Mouse (Mus musculus) heart, postnatal 10 days (tissue): ENCODE measurements around the gene Wdr76. TPM values are rescaled to one million over a fixed set of nuclear protein-coding genes. Genes with fewer than 3 reads are reported as not detected.
"Not testable (repeated sequence)": the region's sequence is repeated elsewhere in the genome, so short reads cannot be mapped to it uniquely, and the experiment has no call there.

Experiments
- DNase-seq, 2 experiments: peaks; one replicate each; pipeline ENCODE4 v3.0.0; 2021
- intact Hi-C: fragments of 180-260 bp; cut with DNase I; formaldehyde crosslinking; loops from one replicate; pipeline ENCODE4 v1.15.1; 2025
- total RNA-seq, 2 experiments: library from RNA; stranded (reverse); gene quantifications; 2 replicates each; pipeline ENCODE4 v1.2.3; 2021

The Wdr76 gene
- total RNA-seq, 2 experiments from 2014 or later = 6.2 to 8.3 TPM

DNA sequence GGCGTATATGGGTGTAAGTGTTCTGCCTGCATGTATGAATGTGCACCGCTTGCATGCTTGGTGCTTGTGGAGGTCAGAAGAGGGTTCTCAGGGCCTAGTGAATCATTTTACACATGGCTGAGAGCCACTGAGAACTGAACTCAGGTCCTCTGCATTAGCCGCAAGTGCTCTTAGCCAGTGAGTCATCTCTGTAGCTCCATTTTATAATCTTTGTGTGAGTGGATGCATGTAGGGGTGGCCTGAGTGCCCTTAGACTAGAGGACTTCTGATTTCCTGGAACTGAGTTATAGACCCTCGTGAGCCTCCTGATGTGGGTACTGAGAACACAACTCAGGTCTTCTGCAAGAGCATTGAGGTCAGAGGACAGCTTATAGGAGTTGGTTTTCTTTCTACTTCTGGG is 7.7 kb downstream of the Wdr76 start:
- DNase-seq = no peak
- intact Hi-C loops = no loop called here

DNA sequence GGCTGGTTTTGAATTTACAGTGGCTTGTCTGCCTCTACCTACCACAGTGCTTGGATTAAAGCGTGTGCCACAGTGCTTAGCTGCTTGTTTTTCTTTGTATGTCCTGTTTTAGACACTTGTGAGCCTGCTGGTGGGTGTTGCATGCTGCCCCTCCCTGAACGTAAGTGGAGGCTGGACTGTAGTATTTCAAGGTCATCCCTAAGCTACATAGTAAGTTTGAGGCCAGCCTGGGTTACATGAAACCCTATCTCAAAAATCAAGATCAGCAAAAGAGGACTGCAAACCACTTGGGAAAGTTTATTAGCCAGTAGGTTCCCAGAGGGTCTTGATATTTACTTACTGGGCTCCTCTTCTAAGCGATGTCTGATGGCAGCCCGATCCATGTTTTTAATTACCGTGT is 11.6 kb downstream of the Wdr76 start:
- DNase-seq = no peak
- intact Hi-C loops = no loop called here

DNA sequence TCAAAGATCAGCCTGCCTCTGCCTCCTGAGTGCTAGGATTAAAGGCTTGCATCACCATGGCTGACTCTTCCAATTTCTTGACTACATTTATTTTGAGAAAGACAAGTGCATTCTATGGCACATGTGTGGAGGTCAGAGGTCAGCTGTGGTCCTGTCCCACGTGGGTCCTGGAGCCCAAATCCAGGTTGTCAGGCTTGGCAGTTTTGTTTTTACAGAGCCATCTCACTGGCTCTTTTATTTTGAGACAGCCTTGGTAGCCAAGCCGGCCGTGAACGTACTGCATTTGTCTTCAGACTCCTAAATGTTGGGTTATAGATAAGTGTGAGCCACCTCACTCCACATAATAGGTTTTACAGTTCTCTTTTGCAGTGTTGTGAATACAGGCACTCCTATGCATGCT is 12.2 kb downstream of the Wdr76 start:
- DNase-seq, intact Hi-C loops: not testable (repeated sequence)

DNA sequence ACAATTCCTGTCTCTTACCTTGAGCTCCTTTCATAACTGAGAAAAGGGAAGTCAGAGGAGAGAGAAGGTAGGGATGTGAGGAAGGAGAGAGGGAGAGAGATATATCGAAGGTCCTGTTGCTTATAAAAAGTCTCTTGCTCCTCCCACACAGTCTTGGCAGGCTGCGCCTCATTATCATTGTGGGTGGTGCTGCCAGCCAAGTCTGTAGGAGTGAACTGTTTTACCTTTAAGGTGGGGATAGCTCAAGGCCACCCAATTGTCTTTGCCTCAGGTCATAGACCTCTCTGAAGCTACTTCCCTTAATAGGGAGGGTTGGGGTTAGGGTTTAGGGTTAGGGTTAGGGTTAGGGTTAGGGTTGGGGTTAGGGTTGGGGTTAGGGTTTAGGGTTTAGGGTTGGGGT is 15.5 kb downstream of the Wdr76 start:
- no peak for DNase-seq
- intact Hi-C loops = no loop called here

- intact Hi-C loops, DNase-seq: not testable (repeated sequence)
Measured at GRCm38 (mm10) chr2:121522830-121523229, 16.3 kb downstream of the Wdr76 start.

DNA sequence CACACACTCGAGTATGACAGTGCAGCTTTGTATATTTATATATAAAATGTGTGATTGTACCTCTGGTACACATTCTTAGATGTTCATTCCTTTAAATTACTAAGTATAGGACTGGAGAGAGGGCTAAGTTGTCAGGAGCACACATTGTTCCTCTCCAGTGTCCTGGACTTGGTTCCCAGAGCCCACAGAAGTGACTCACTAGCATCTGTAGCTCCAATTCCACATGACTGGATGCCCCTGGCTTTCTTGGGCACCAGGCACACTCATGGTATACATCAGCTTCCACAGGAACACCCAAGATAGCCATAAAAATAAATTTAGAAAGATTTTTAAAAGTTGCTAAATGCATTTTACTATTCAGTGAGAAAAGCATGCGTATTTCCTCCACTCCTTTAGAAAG is 18.5 kb downstream of the Wdr76 start:
- no peak for DNase-seq
- intact Hi-C loops = no loop called here

DNA sequence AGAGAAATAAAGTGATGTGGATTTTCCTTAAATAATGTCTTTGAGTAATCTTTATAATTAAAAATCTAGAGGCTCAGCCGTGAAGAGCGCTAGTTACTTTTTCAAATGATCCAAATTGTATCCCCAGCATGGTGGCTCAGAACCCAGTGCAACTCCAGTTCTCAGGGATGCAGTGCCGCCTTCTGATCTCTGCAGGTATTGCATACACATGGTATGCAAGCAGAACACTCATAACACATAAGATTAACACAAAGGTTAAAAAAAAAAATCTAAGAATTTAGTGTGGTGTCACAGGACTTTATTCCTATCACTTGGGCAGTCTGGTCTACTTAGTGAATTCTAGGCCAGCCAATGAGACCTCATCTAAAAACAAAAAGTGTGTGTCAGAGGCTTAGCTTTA is 38.3 kb downstream of the Wdr76 start:
- no peak for DNase-seq
- intact Hi-C loops = no loop called here

- intact Hi-C loops = no loop called here
- DNase-seq = peak; percentile 85 to 89
Measured at GRCm38 (mm10) chr2:121549630-121550029, 43.1 kb downstream of the Wdr76 start.

GRCm38 (mm10) chr2:121551271-121551670 is 44.7 kb downstream of the Wdr76 start:
- intact Hi-C loops = no loop called here
- DNase-seq = peak; percentile 71 to 83

DNA sequence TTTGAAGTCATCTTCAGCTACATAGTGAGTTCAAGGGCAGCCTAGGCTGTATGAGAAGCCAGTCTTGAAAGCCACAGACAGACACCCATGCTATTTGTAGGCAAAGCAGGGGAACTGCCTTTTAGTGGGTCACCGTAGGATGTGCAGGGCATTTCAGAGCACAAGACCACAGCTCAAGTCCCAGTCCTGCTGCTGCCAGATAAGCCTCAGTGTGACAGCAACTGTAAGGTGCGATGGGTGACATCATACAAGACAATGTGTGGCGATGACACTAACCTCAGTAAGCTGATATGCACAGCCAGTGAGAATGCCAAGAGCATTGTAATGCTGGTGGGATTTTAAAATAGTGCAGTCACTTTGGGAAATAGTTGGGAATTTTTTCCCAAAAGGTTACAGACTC is 56.6 kb downstream of the Wdr76 start:
- DNase-seq = no peak
- intact Hi-C loops = no loop called here

GRCm38 (mm10) chr2:121565911-121566310 is 59.4 kb downstream of the Wdr76 start:
- no peak for DNase-seq
- intact Hi-C loops = no loop called here

- intact Hi-C loops = loop anchor here (2.0 to 5.0 kb wide), 2 partner anchors 127 to 427 kb away; no protein-coding TSS in a partner anchor
- no peak for DNase-seq
Measured at GRCm38 (mm10) chr2:121570049-121570448, 63.5 kb downstream of the Wdr76 start.

DNA sequence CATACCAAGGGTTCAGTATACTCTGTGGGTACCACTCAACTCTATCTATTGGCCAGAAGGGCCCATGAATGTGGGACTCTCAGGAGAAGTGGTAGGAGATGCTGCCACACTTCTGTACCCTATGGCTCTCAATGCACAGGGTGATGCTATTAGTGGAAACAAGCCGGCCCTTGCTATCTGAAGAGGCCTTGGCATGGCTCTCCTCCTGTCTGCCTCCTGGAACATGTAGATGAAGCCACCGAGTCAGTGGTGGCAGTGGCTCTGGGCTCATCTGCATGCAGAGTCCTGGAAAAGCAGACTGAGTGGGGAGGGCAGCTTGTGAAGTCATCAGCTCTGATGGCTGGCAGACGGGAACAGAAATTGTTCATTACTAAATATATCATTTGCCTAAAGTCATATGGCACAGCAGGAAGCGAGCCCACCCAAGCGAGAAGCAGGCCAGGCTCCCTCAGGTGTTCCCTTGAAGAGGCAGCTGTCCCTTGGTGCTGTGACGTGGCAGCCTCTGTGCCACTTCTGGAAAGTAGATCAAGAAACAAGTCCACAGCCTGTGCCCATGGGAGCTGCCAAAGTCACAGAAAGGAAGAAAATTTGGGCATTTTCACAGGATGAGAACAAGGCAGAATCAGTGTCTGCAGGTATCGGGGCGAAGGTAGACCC is 64.6 kb downstream of the Wdr76 start:
- DNase-seq = peak in 1 of 2 experiments; percentile 50
- intact Hi-C loops = loop anchor here (1.0 to 5.0 kb wide), 3 partner anchors 126 to 426 kb away; no protein-coding TSS in a partner anchor

- intact Hi-C loops = loop anchor here (1.0 to 5.0 kb wide), 3 partner anchors 125 to 426 kb away; no protein-coding TSS in a partner anchor
Measured at GRCm38 (mm10) chr2:121571780-121572179, 65.3 kb downstream of the Wdr76 start.

DNA sequence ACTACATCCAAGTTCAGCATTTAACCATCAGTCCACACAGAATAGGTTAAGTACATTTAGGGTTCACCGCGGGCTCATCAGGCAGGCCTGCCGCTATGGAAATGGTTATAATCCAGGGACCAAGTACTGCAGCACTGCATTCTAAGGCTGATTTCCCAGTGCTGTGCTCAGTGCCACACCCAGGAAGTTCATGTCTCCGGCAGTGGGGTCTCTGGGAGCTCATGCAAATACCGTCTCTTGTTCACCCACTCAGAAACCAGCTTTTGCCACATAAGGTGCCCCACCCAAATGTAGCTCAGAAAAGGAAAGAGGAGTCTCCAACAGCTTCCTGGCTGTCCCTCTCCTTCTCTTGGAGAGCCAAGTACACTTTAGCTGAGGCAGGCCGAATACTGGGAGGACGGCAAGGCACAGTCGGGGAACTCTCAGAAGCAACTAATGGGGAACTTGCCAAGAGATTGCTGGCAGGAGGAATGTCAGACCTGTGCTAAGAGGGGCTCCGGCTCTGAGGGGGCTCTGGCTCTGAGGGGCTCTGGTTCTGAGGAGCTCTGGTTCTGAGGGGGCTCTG is 67.6 kb downstream of the Wdr76 start:
- intact Hi-C loops = loop anchor here (2.0 to 5.0 kb wide), 2 partner anchors 21 to 423 kb away; no protein-coding TSS in a partner anchor
- no peak for DNase-seq

More at GRCm38 (mm10) chr2:121571780-121572179, 65.3 kb downstream of the Wdr76 start:
- peak; percentile 92 to 94 for DNase-seq

DNA sequence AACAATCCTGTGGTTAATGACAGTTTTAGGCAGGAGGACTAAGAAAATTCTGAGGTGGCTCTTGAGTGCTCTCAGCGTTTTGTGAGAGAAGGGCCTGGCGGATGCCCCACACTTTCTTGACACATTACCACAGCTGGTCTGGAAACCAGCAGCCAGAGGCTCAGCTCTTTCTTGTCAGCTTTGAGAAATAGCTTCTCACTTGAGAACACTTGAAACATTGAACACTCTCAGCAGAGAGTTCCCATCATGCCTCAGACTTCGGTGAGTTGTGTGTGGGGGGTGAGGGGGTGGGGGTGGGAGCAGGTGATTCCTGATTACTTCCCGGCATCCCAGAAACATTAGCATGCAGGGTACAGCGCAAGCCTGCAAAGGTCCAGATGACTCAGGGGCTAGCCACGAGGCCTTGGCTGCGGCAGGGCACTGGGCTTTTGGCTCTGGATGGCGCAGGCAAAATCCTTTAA is 69.2 kb downstream of the Wdr76 start:
- intact Hi-C loops = loop anchor here (2.0 kb wide), 1 partner anchor 19 kb away; no protein-coding TSS in a partner anchor
- no peak for DNase-seq

- no peak for DNase-seq
- intact Hi-C loops = no loop called here
Measured at GRCm38 (mm10) chr2:121582809-121583376, 76.4 kb downstream of the Wdr76 start.

DNA sequence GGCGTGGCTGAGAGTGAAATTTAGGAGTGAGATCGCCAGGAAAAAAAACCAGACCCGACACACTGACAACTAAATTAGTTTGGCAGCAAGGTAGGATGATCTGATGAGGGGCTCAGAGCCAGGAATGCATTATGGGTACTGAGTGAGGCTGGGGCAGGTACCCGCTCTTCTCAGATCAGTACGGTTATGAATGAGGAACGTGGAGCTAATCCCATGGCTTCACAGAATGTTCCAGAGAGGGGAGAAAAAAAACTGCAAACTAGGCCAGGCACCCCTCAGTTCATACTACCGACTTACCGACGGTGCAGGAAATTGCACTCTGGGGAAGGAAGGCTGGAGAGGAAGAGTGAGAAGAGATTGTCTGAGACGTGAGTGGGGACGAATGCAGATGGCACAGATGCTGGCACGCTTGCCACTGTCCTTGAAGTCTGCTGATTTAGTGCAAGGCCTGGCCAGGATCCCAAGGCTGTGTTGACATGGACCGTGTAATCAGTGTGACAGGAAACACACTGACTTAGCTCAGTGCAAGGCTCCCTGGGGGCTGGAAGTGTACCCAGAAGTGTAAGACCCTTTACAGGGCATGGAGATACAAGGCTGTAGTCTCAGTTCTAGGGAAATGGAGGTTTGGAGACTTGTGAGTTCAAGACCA is 77.1 kb downstream of the Wdr76 start:
- intact Hi-C loops = no loop called here
- DNase-seq = peak; percentile 61 to 73

DNA sequence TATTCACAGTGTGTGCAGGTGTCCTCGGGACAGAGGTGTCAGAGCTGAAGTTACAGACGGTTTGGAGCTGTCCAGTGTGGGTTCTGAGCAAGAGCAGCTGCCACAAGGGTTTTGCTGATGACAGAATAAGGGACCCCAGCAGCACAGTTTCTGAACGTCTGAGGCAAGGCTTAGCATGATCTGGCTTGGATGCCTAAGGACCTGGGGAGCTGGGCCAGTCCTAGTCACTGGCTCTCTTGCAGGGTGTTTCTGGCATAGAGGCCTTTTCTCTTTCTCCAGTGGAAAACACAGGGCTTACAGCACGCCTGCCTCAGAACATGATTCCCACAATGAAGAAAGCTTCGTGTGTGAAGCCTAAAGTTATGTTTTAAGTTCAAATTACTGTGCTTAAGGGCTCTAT is 78.2 kb downstream of the Wdr76 start:
- peak in 1 of 2 experiments; percentile 37 for DNase-seq
- intact Hi-C loops = no loop called here

GRCm38 (mm10) chr2:121587523-121588308 is 81.2 kb downstream of the Wdr76 start:
- no peak for DNase-seq
- intact Hi-C loops = no loop called here
